Mouse (Mus musculus) gastrocnemius, adult 18-20 months (tissue): ENCODE measurements around the gene Krt28. TPM values are rescaled to one million over a fixed set of nuclear protein-coding genes. Genes with fewer than 3 reads are reported as not detected.

Experiments
- DNase-seq: peaks from one replicate; pipeline ENCODE4 v3.0.0; 2021; ENCODE audit warnings: low spot score
- long read RNA-seq, 2 experiments: library from polyadenylated mRNA; stranded (forward); transcript quantifications; one replicate each; pipeline ENCODE4 v2.0.0; 2021
- total RNA-seq, 2 experiments: library from RNA; stranded (reverse); gene quantifications; 2 replicates each; pipeline ENCODE4 v1.2.3; 2021

Gene Krt28
- total RNA-seq, result not detected
- long read RNA-seq, experiment 1, result 0 reads
- long read RNA-seq, experiment 2, result 0 reads

DNA sequence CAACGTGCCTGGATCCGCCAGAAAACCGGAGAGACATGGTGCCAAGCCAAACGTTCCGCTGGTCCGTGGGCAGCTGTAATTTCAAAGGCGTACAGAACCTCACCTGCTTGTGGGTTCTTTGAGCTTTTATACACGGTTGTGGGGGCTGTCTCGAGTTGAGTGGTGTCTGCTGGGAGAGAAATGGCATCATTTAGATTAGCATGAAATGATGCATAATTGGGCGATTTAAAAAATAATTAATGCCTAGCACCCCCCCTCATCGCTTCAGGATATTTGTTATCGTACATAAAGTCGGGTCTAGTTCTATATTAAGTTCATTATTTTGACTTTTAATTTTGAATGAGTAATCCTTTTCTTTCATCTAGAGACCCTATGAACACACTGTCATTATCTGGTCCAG lies at the start of gene Krt28:
Krt28 (minus strand) TSS at position 101 of the 400 bp plus-strand sequence.
- no peak for DNase-seq

GRCm38 (mm10) chr11:99422159-99422558 lies 47.5 kb upstream of the Krt28 start, which contains the start of gene Krt12:
Gene Krt12, minus strand, starts transcription at chr11:99422259.
- no peak for DNase-seq

DNA sequence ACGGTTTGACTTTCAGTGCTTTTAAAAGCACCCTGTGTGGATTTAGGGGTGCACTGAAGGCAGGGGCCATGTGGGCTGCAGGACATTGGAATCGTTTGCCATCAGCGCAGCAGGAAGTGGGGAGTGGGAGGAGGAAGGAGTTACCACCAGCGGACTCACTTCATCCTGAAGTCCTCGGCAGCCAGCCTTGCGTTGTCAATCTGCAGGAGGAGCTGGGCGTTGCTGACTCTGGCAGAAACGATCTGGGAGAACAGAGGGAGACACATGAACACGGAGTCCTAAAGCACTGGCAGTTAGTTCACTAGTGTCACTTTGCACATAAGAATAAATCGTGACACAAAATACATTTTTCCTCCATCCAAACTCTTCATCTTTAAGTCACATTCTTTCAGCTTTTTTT lies 45.9 kb upstream of the Krt28 start:
- no peak for DNase-seq

DNA sequence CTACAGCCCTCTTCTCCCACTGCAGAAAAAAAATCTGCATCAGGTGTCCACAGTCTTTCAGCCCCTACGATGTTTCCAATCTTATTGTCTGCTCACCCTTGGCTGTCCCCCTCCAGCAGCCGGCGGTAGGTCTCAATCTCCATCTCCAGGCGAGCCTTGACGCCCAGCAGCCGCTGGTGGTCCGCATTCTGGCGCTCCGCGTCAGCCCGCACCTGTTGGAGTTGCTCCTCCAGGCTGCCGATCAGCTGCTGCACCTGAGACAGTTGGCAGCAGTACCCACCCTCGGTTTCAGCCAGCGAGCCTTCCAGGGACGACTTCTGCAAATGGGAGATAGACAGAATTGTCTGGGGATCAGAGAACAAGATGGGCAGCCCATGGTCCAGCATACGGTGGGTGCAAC lies 43.1 kb upstream of the Krt28 start:
- no peak for DNase-seq

GRCm38 (mm10) chr11:99416902-99417301 lies 42.2 kb upstream of the Krt28 start:
- no peak for DNase-seq

DNA sequence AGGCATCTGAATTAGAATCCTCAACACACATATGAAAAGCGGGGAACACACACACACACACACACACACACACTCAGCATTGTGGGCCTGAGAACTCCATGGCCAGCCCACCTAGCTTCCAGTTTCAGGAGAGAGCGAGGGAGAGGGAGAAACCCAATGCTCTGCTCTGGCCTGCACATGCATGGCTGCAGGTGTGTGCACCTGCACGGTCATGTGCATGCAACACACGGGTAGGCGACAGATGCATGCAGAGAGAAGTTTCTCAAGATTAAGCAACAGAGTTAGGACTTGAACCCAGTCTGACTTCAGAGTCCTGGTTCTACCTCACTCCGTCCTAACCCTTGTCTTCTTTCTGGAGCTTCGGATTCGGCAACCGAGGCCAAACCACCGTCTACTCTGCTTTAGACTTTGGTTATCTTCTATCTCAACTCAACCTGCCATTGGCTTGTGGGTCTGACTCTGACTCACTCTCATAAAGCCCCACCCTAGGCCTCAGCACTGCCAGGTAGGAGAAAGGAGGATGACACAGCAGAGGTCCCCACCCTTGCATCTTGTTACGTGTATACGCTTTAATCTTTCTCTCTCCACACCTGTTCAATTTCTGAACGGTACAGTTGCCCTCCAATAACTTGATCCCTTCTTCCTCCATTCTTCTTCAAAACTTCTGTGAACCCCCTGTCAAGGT lies 39.9 kb upstream of the Krt28 start:
- no peak for DNase-seq

- no peak for DNase-seq
These were observed 38.5 kb upstream of the Krt28 start for GRCm38 (mm10) chr11:99413247-99413646.

DNA sequence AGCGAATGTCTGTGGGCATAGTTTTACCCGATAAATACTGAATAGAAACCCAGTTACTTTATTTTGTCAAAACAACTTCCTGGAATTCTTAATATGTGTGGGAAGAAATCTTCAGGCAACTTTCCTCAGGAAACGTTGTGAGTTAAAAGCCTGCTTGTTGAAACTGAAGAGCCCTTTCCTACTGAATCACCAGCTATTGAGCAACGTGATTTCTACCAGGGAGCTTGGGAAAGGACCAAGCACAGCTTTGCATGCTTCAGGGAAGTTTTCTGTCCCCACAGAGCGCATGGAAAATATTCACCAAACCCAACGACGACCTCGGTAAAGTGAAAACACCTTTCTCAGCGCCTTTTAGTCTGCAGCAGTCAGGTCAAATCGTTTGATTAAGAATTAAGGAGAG lies 31.5 kb upstream of the Krt28 start:
- DNase-seq, result no peak

GRCm38 (mm10) chr11:99399956-99400549 lies 25.4 kb upstream of the Krt28 start:
- no peak for DNase-seq

DNA sequence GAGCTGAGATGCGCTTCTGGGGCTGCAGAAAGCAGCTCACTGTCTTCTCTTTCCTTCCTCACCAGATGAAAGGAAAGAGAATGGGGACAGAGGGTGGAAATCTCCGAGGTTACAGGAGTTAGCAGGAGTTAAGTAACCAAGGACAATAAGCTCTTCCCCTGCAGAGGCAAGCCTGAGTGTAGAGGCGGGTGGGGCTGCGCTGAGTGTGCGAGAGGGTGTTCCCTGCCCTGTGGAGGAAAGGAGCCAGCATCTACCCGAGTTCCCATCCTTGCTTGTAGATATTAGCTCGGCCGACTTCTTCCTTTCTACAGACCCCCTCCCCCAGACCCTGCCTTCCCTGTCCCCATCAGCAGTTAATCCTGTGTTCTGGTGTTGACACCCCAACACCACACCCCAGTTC lies 24.1 kb upstream of the Krt28 start:
- DNase-seq, result no peak

DNA sequence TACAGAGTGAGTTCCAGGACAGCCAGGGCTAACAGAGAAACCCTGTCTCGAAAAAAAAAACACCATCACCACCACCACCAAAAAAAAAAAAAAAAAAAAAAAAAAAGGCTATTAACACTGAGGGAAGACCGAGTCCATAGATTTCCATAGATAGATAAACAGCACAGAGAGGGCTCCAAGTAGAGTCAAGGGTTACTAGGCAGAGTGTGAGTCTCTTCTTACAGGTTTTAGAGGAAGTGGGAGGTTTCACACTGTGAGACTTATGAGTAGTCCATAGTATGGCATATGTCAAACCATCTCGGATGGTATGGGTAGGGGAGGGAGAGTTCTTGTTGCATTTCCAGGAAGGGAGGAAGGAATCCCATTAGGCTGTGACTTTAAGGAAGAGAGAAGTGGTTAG lies 23.4 kb upstream of the Krt28 start:
- DNase-seq, result no peak

GRCm38 (mm10) chr11:99396661-99397060 lies 22.0 kb upstream of the Krt28 start:
- no peak for DNase-seq

- DNase-seq, result no peak
These were observed 21.3 kb upstream of the Krt28 start for GRCm38 (mm10) chr11:99396034-99396433.

- no peak for DNase-seq
These were observed 17.8 kb upstream of the Krt28 start for GRCm38 (mm10) chr11:99392492-99392891.

DNA sequence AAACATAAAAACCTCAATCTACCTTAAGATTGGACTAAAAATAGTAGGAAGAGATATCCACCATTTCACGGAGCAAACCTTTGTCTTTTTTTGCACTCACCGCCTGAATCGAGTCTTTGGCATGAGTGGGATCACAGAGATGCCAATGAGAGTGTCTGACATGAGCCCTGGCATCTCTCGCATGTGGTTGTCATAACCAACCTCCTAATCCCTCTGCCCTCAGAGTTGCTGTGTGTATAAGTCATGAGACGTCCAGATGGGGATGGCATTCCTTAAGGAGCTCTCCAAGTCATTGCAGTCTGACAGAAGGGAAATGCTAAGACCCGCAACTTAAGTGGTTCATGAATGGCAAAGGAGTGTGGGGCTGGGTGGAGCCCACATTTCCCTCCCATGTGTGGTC lies 16.7 kb upstream of the Krt28 start:
- no peak for DNase-seq

DNA sequence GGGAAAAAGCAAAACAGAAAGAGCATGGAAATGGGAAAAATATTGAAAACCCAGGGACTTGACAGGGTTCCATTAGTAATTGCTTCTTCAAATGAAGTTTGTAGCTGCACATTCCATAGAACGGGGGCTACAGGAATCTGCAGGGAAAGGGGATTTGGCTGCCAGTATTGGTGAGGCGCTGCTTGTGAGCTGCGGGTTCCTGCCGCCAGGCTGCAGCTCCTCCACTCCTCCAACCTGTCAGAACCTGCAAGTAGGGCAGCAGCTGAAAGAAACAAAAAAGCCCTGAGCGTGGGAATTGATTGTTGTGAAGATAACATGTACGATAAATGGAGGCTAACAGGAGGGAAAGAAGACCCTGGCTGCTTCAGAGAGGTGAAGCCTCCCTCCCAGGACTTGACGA lies 16.2 kb upstream of the Krt28 start:
- no peak for DNase-seq

- DNase-seq, result no peak
These were observed 14.6 kb upstream of the Krt28 start, which contains the start of gene Krt10 for GRCm38 (mm10) chr11:99389264-99389663. Gene Krt10, minus strand, starts transcription at chr11:99389364.

GRCm38 (mm10) chr11:99388661-99389060 lies 14.0 kb upstream of the Krt28 start:
- no peak for DNase-seq

DNA sequence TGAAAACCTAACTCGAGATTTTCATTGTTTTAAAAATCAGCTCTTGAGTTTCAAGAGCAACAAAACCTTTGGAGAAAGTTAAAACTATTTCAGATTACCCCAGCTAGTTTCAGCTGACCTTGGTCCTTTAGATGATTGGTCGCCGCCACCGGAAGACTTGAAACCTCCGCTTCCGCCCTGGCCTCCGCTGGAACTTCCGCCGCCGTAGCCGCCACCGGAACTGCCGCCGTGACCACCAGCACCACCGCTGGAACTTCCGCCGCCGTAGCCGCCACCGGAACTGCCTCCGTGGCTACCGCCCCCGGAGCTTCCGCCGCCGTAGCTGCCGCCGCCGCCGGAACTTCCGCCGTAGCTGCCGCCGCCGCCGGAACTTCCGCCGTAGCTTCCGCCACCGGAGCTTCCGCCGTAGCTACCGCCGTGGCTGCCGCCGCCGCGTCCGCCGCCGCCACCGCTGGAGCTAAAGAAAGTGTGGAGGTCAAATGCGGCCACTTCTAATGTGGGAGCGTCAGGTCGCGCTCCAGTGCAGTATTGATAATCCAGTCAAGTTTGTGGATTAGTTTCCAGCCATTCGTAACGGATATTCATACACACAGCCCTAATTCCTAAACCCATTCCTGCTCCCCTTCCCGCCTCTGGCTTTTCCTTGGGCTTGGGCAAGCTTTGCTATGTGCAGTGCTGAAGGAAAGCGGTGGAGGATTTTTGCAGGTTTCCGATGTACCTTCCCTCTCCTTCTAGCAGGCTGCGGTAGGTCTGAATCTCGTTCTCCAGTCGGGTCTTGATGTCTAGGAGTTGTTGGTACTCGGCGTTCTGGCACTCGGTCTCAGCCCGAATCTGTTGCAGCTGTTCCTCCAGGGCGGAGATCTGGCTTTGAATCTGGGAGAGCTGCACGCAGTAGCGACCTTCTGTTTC lies 11.4 kb upstream of the Krt28 start:
- peak; percentile 92 for DNase-seq

- peak; percentile 75 for DNase-seq
These were observed 4.9 kb upstream of the Krt28 start for GRCm38 (mm10) chr11:99379568-99379967.

GRCm38 (mm10) chr11:99369853-99370451 lies 4.8 kb downstream of the Krt28 start:
- DNase-seq, result no peak

- no peak for DNase-seq
These were observed 5.5 kb downstream of the Krt28 start for GRCm38 (mm10) chr11:99369229-99369628.
